Mouse (Mus musculus) embryonic facial prominence, embryonic 10.5 days (tissue): ENCODE measurements around the gene Actl6a. TPM values are rescaled to one million over a fixed set of nuclear protein-coding genes. Genes with fewer than 3 reads are reported as not detected.

Experiments
- DNase-seq: peaks from one replicate; pipeline ENCODE4 v3.0.0-alpha.2; 2017; ENCODE audit warnings: low spot score
- H3K27ac ChIP-seq: fragments of 300-500 bp; sonication (generic); replicated peaks from 2 replicates; pipeline ENCODE4 v1.5.1; 2016; ENCODE audit warnings: mild to moderate bottlenecking
- H3K27me3 ChIP-seq: fragments of 300-500 bp; sonication (generic); replicated peaks from 2 replicates; pipeline ENCODE4 v1.6.1; 2016; ENCODE audit warnings: low read depth, mild to moderate bottlenecking; ENCODE audit not compliant: poor library complexity, severe bottlenecking
- H3K36me3 ChIP-seq: fragments of 300-500 bp; sonication (generic); replicated peaks from 2 replicates; pipeline ENCODE4 v1.6.1; 2016; ENCODE audit warnings: mild to moderate bottlenecking, moderate library complexity
- H3K4me1 ChIP-seq: fragments of 300-500 bp; sonication (generic); 2 replicates; pipeline ENCODE4 v1.6.1; 2016
- H3K4me3 ChIP-seq: fragments of 300-500 bp; sonication (generic); 2 replicates; pipeline ENCODE4 v1.5.1; 2016; ENCODE audit warnings: mild to moderate bottlenecking, moderate library complexity
- H3K9me3 ChIP-seq: fragments of 300-500 bp; sonication (generic); 2 replicates; pipeline ENCODE4 v1.6.1; 2016; ENCODE audit warnings: mild to moderate bottlenecking
- WGBS: fragments of 180-500 bp; shearing (Covaris S2); methylation state at CpG from one replicate; pipeline ENCODE4 v1.1.7; 2016; 5-methylcytosine and 5-hydroxymethylcytosine counted together
- polyA plus RNA-seq: library from polyadenylated mRNA; unstranded; fragments of >200 nt; fragmentation: Nextera tagmentation; extraction: Ambion mirVana; gene quantifications from 2 replicates; pipeline ENCODE4 v1.2.1, GENCODE M21; 2016

The Actl6a gene
- polyA plus RNA-seq, 1 experiment from 2014 or later: 274 TPM

GRCm38 (mm10) chr3:32770781-32771180 lies 64.7 kb downstream of the Actl6a start:
- Histone ChIP-seq H3K4me3 (no peak overlapping the region), H3K27ac (no peak overlapping the region), H3K4me1 (no peaks in the 10 kb centered on the region), H3K27me3 (no peaks in the 10 kb centered on the region), H3K36me3 (no peaks in the 10 kb centered on the region), H3K9me3 (no peaks in the 10 kb centered on the region)
- 86% methylated on average over 2 of the region's 2 CpGs for WGBS
- no peak for DNase-seq

Other genes with a start within 250 kb of the Actl6a start
- gene Kcnmb3, start 214.1 kb upstream of the Actl6a start, polyA plus RNA-seq: 0.09 TPM in 1 of 2 replicates, not detected in the other
- gene Zfp639, start 196.0 kb upstream of the Actl6a start, polyA plus RNA-seq: 40.7 and 41.0 TPM in 2 replicates
- 23.9 and 24.9 TPM in 2 replicates for gene Mfn1, start 176.8 kb upstream of the Actl6a start, polyA plus RNA-seq
- 38.8 and 44.1 TPM in 2 replicates for gene Gnb4, start 89.7 kb upstream of the Actl6a start, polyA plus RNA-seq
- gene Ndufb5, start 30.7 kb downstream of the Actl6a start, polyA plus RNA-seq: 268 and 276 TPM in 2 replicates
- 36.7 and 37.7 TPM in 2 replicates for gene Mrpl47, start 31.3 kb downstream of the Actl6a start, polyA plus RNA-seq
- 5.8 and 8.5 TPM in 2 replicates for gene Usp13, start 111.2 kb downstream of the Actl6a start, polyA plus RNA-seq